Comparison of ENCODE assay signal across 23 mouse cellular contexts in genomic region chr12:71296849-71297535, GRCm38 (mm10). TPM values are rescaled to one million over a fixed set of nuclear protein-coding genes. Genes with fewer than 3 reads are reported as not detected.
DNase-seq lines count a peak whose midpoint lies in the region; ATAC-seq and TF ChIP-seq lines count a peak whose summit lies in the region.
"Had no signal": no experiment of that assay in that cellular context is flagged by ENCODE, and none has a peak within 500 bp of the region (broad histone marks: within the 10 kb centered on the region; RNA-seq: fewer than 3 reads in every experiment).

No protein-coding gene starts in this region.

- H3K27me3 ChIP-seq in liver, adult 2 months (ENCODE audit: control insufficient read depth, insufficient read depth, low read length): no peaks in the 10 kb centered on the region
- H3K27me3 ChIP-seq in liver, embryonic 11.5 days (replicated peaks; ENCODE audit: control insufficient read depth, insufficient read depth, low read length): no peaks in the 10 kb centered on the region
- peaks cover 9% of the 10 kb centered on the region; the same call in 1 of the 2 replicates for H3K27me3 ChIP-seq in embryonic facial prominence, embryonic 10.5 days (replicated peaks; ENCODE audit: low read depth, poor library complexity, severe bottlenecking)
- no peaks in the 10 kb centered on the region; the same call in 1 of the 2 replicates for H3K27me3 ChIP-seq in limb, embryonic 13.5 days
- H3K27me3 ChIP-seq in heart, embryonic 11.5 days (ENCODE audit: control insufficient read depth, insufficient read depth, low read length): no peaks in the 10 kb centered on the region
- H3K27me3 ChIP-seq: embryonic facial prominence, embryonic 15.5 days; heart, embryonic 12.5 days; limb, embryonic 15.5 days; lung, embryonic 15.5 days had no signal

- DNase-seq in liver, adult 2 months (ENCODE audit: extremely low read depth, low read depth, low spot score): no peak
- DNase-seq in liver, embryonic 11.5 days (ENCODE audit: low spot score): no peak
- peak; percentile 82 for DNase-seq in ES-CJ7 (ENCODE audit: low read depth, low spot score)
- peak; percentile 75 for DNase-seq in embryonic facial prominence, embryonic 10.5 days (ENCODE audit: low spot score)
- DNase-seq in thymus, adult 18-20 months: no peak
- DNase-seq: adrenal gland, postnatal 36 days; B cell, adult 2 months; cerebellum, adult 11-12 months; cerebellum, postnatal 25 days; gastrocnemius, postnatal 36 days; heart, postnatal 14 days; lung, postnatal 4 days; thymus, postnatal 4 days had no signal

- no peaks in the 10 kb centered on the region for H3K9me3 ChIP-seq in liver, embryonic 11.5 days (ENCODE audit: control insufficient read depth, low read length)
- H3K9me3 ChIP-seq in embryonic facial prominence, embryonic 10.5 days: no peaks in the 10 kb centered on the region
- H3K9me3 ChIP-seq in limb, embryonic 13.5 days: no peaks in the 10 kb centered on the region
- no peaks in the 10 kb centered on the region for H3K9me3 ChIP-seq in heart, embryonic 11.5 days (replicated peaks; ENCODE audit: control insufficient read depth, low read length)
- H3K9me3 ChIP-seq: embryonic facial prominence, embryonic 15.5 days; heart, embryonic 12.5 days; limb, embryonic 15.5 days; lung, embryonic 15.5 days had no signal

- H3K79me2 ChIP-seq in liver, adult 2 months (ENCODE audit: control insufficient read depth, insufficient read depth, low read length): no peaks in the 10 kb centered on the region

- peak overlapping the region; percentile 3; the same call in 1 of the 2 replicates for H3K4me3 ChIP-seq in liver, adult 2 months (ENCODE audit: insufficient read depth, low read depth, low read length)
- no peak overlapping the region for H3K4me3 ChIP-seq in liver, embryonic 11.5 days (ENCODE audit: low read depth, low read length)
- no peak overlapping the region for H3K4me3 ChIP-seq in embryonic facial prominence, embryonic 10.5 days
- no peak overlapping the region for H3K4me3 ChIP-seq in limb, embryonic 13.5 days
- H3K4me3 ChIP-seq in heart, embryonic 11.5 days (ENCODE audit: low read depth, low read length): no peak overlapping the region
- H3K4me3 ChIP-seq: embryonic facial prominence, embryonic 15.5 days; heart, embryonic 12.5 days; limb, embryonic 15.5 days; lung, embryonic 15.5 days had no signal

- TF ChIP-seq POLR2A in liver, adult 2 months (IDR thresholded peaks at IDR 0.05; ENCODE audit: extremely low read depth, insufficient read depth, low read length): no peak

- H3K36me3 ChIP-seq in liver, adult 2 months (ENCODE audit: control insufficient read depth, insufficient read depth, low read length): no peaks in the 10 kb centered on the region
- H3K36me3 ChIP-seq in liver, embryonic 11.5 days (ENCODE audit: control insufficient read depth, insufficient read depth, low read length): no peaks in the 10 kb centered on the region
- no peaks in the 10 kb centered on the region for H3K36me3 ChIP-seq in embryonic facial prominence, embryonic 10.5 days (replicated peaks)
- no peaks in the 10 kb centered on the region for H3K36me3 ChIP-seq in limb, embryonic 13.5 days
- H3K36me3 ChIP-seq in heart, embryonic 11.5 days (ENCODE audit: control insufficient read depth, insufficient read depth, low read length): no peaks in the 10 kb centered on the region
- H3K36me3 ChIP-seq: embryonic facial prominence, embryonic 15.5 days; heart, embryonic 12.5 days; limb, embryonic 15.5 days; lung, embryonic 15.5 days had no signal

- no peak overlapping the region for H3K4me2 ChIP-seq in liver, embryonic 11.5 days
- peak overlapping the region; percentile 35 for H3K4me2 ChIP-seq in limb, embryonic 13.5 days (replicated peaks)
- H3K4me2 ChIP-seq in heart, embryonic 11.5 days: no peak overlapping the region
- H3K4me2 ChIP-seq: embryonic facial prominence, embryonic 15.5 days; heart, embryonic 12.5 days; limb, embryonic 15.5 days; lung, embryonic 15.5 days had no signal

- no peak overlapping the region for H3K27ac ChIP-seq in liver, adult 2 months (replicated peaks; ENCODE audit: insufficient read depth, low read depth, low read length)
- H3K27ac ChIP-seq in liver, embryonic 11.5 days (ENCODE audit: low read depth, low read length): no peak overlapping the region
- peak overlapping the region; percentile 77 for H3K27ac ChIP-seq in embryonic facial prominence, embryonic 10.5 days (replicated peaks)
- H3K27ac ChIP-seq in limb, embryonic 13.5 days: peak overlapping the region; percentile 6; the same call in 1 of the 2 replicates
- H3K27ac ChIP-seq in heart, embryonic 11.5 days (ENCODE audit: low read depth, low read length): no peak overlapping the region
- H3K27ac ChIP-seq: embryonic facial prominence, embryonic 15.5 days; limb, embryonic 15.5 days; lung, embryonic 15.5 days had no signal

- TF ChIP-seq CTCF in liver, adult 2 months (IDR thresholded peaks at IDR 0.05; ENCODE audit: low read depth, low read length): no peak

- WGBS in liver, adult 2 months: 55% methylated on average over 8 of the region's 8 CpGs
- WGBS in liver, embryonic 11.5 days: 47% methylated on average over 8 of the region's 8 CpGs
- WGBS in embryonic facial prominence, embryonic 10.5 days: 26% methylated on average over 8 of the region's 8 CpGs
- WGBS in limb, embryonic 13.5 days: 17% methylated on average over 8 of the region's 8 CpGs
- 39% methylated on average over 8 of the region's 8 CpGs for WGBS in heart, embryonic 11.5 days (ENCODE audit: insufficient replicate concordance)

- H3K4me1 ChIP-seq in liver, adult 2 months (ENCODE audit: control insufficient read depth, insufficient read depth, low read length): peaks cover 4% of the 10 kb centered on the region
- H3K4me1 ChIP-seq in liver, embryonic 11.5 days (replicated peaks; ENCODE audit: control insufficient read depth, insufficient read depth, low read length): peaks cover 2% of the 10 kb centered on the region
- peaks cover 66% of the 10 kb centered on the region for H3K4me1 ChIP-seq in embryonic facial prominence, embryonic 10.5 days
- peaks cover 37% of the 10 kb centered on the region for H3K4me1 ChIP-seq in limb, embryonic 13.5 days
- peaks cover 11% of the 10 kb centered on the region for H3K4me1 ChIP-seq in heart, embryonic 11.5 days (ENCODE audit: control insufficient read depth, insufficient read depth, low read length)

- no peak overlapping the region for H3K9ac ChIP-seq in liver, adult 2 months (ENCODE audit: low read depth, low read length)
- H3K9ac ChIP-seq in liver, embryonic 11.5 days (ENCODE audit: low read depth, low read length): no peak overlapping the region
- H3K9ac ChIP-seq in limb, embryonic 13.5 days: no peak overlapping the region
- no peak overlapping the region for H3K9ac ChIP-seq in heart, embryonic 11.5 days (ENCODE audit: low read depth, low read length)
- H3K9ac ChIP-seq: embryonic facial prominence, embryonic 15.5 days; heart, embryonic 12.5 days; limb, embryonic 15.5 days; lung, embryonic 15.5 days had no signal

- ATAC-seq in liver, embryonic 11.5 days (replicated peaks; ENCODE audit: low FRiP score): no peak
- ATAC-seq in limb, embryonic 13.5 days (ENCODE audit: low FRiP score, low read depth): peak; percentile 56; the same call in 1 of the 2 replicates
- ATAC-seq in heart, embryonic 11.5 days (replicated peaks; ENCODE audit: insufficient number of reproducible peaks, low FRiP score, low TSS enrichment): no peak
- ATAC-seq: forebrain, embryonic 16.5 days; hindbrain, embryonic 16.5 days; intestine, embryonic 16.5 days; midbrain, embryonic 16.5 days had no signal

RNA-seq across cellular contexts. Expression of gene Dact1, which starts 12.7 kb away (rescaled TPM):
- total RNA-seq in liver, adult 2 months (2014; rRNA removed): 1.7 and 2.1 TPM in 2 replicates
- polyA plus RNA-seq in liver, adult 2 months (2012; rRNA removed): 0.98 and 1.4 TPM in 2 replicates
- polyA plus RNA-seq in liver, embryonic 11.5 days (2014; fragmentation: Nextera tagmentation; extraction: Ambion mirVana): 6.3 and 7.3 TPM in 2 replicates
- polyA plus RNA-seq in embryonic facial prominence, embryonic 10.5 days (2016; fragmentation: Nextera tagmentation; extraction: Ambion mirVana): 15.9 and 20.0 TPM in 2 replicates
- 21.2 and 21.3 TPM in 2 replicates for polyA plus RNA-seq in limb, embryonic 13.5 days (2015; fragmentation: Nextera tagmentation; extraction: Ambion mirVana)
- 10.7 and 11.1 TPM in 2 replicates for polyA plus RNA-seq in heart, embryonic 11.5 days (2014; fragmentation: Nextera tagmentation; extraction: Ambion mirVana)

Comparison
In these comparisons a context has a peak if more than half of its experiments do, and no peak if none do; other contexts are left out.
1. DNase-seq: peak in ES-CJ7 (single experiment) and embryonic facial prominence, embryonic 10.5 days (single experiment); none in liver, adult 2 months (single experiment), liver, embryonic 11.5 days (single experiment) and thymus, adult 18-20 months (0 of 2).
2. H3K27ac ChIP-seq: peak in embryonic facial prominence, embryonic 10.5 days (single experiment) and limb, embryonic 13.5 days (single experiment); none in liver, adult 2 months (single experiment), liver, embryonic 11.5 days (single experiment) and heart, embryonic 11.5 days (single experiment).